Mouse (Mus musculus) midbrain, postnatal 0 days (tissue): ENCODE results near the gene AW209491. TPM values are rescaled to one million over a fixed set of nuclear protein-coding genes. Genes with fewer than 3 reads are reported as not detected.

Source experiments
- ATAC-seq: fragments of 200-750 bp; cut with Nextera tagmentation; 2 replicates; pipeline ENCODE4 v1.8.0; 2017; ENCODE audit warnings: moderate number of reproducible peaks, mild to moderate bottlenecking, moderate TSS enrichment, moderate library complexity; ENCODE audit not compliant: low FRiP score
- DNase-seq: peaks from one replicate; pipeline ENCODE4 v3.0.0-alpha.2; 2015; ENCODE audit warnings: low spot score
- H3K27ac ChIP-seq: fragments of 300-500 bp; sonication (generic); 2 replicates; pipeline ENCODE4 v1.5.1; 2014; ENCODE audit warnings: low read depth, mild to moderate bottlenecking, low read length, mixed read lengths
- H3K27me3 ChIP-seq: fragments of 300-500 bp; sonication (generic); 2 replicates; pipeline ENCODE4 v1.6.1; 2014; ENCODE audit warnings: low read length, control low read depth, mixed read lengths; ENCODE audit not compliant: insufficient read depth
- H3K36me3 ChIP-seq: fragments of 300-500 bp; sonication (generic); 2 replicates; pipeline ENCODE4 v1.6.1; 2014; ENCODE audit warnings: low read length, control low read depth, mixed read lengths; ENCODE audit not compliant: insufficient read depth
- H3K4me1 ChIP-seq: fragments of 300-500 bp; sonication (generic); 2 replicates; pipeline ENCODE4 v1.6.1; 2014; ENCODE audit warnings: mild to moderate bottlenecking, control low read depth, antibody characterized with exemption, low read length, mixed read lengths; ENCODE audit not compliant: insufficient read depth
- H3K4me2 ChIP-seq: fragments of 300-500 bp; sonication (generic); 2 replicates; pipeline ENCODE4 v1.6.1; 2014; ENCODE audit warnings: low read depth, mild to moderate bottlenecking, low read length, mixed read lengths; ENCODE audit not compliant: poor library complexity, severe bottlenecking
- H3K4me3 ChIP-seq: fragments of 300-500 bp; sonication (generic); 2 replicates; pipeline ENCODE4 v1.5.1; 2014; ENCODE audit warnings: low read depth, mild to moderate bottlenecking, low read length, moderate library complexity
- H3K9ac ChIP-seq: fragments of 300-500 bp; sonication (generic); replicated peaks from 2 replicates; pipeline ENCODE4 v1.6.1; 2014; ENCODE audit warnings: mild to moderate bottlenecking, low read length, moderate library complexity, mixed read lengths; ENCODE audit not compliant: poor library complexity, severe bottlenecking
- H3K9me3 ChIP-seq: fragments of 300-500 bp; sonication (generic); 2 replicates; pipeline ENCODE4 v1.6.1; 2016; ENCODE audit warnings: low read length, control low read depth
- CTCF ChIP-seq: IDR thresholded peaks from 2 replicates; pipeline ENCODE4 v1.5.1; 2016; ENCODE audit warnings: antibody characterized with exemption, mild to moderate bottlenecking
- WGBS: fragments of 180-500 bp; shearing (Covaris S2); extraction: QIAGEN DNeasy Blood & Tissue Kit; methylation state at CpG from one replicate; pipeline ENCODE4 v1.1.7; 2014; 5-methylcytosine and 5-hydroxymethylcytosine counted together
- polyA plus RNA-seq: library from polyadenylated mRNA; unstranded; fragments of >200 nt; fragmentation: Nextera tagmentation; extraction: Ambion mirVana; gene quantifications from 2 replicates; pipeline ENCODE4 v1.2.1, GENCODE M21; 2015
- total RNA-seq: library from RNA; depleted of rRNA; stranded (reverse); fragments of >200 nt; gene quantifications from 2 replicates; pipeline ENCODE4 v1.2.3, GENCODE M21; 2014; rRNA removed

Gene AW209491
- total RNA-seq: 9.2 and 14.6 TPM in 2 replicates
- 32.1 and 32.3 TPM in 2 replicates for polyA plus RNA-seq

- peak; percentile 95 for DNase-seq
- ATAC-seq: peak; percentile 95
- under 1% methylated on average over 29 of the region's 29 CpGs for WGBS
Measured at GRCm38 (mm10) chr13:14629726-14630641, at the start of gene AW209491. TSS of gene AW209491 (plus strand) at chr13:14630154.

GRCm38 (mm10) chr13:14580392-14580791, 49.6 kb upstream of the AW209491 start:
- ATAC-seq: no peak
- TF ChIP-seq CTCF: no peak
- H3K9me3 ChIP-seq: no peaks in the 10 kb centered on the region
- no peaks in the 10 kb centered on the region for H3K4me1 ChIP-seq
- no peaks in the 10 kb centered on the region for H3K36me3 ChIP-seq
- no peaks in the 10 kb centered on the region for H3K27me3 ChIP-seq
- H3K4me2 ChIP-seq: no peak overlapping the region
- 78% methylated on average over 3 of the region's 3 CpGs for WGBS
- DNase-seq: no peak
- H3K4me3 ChIP-seq: no peak overlapping the region
- no peak overlapping the region for H3K27ac ChIP-seq
- no peak overlapping the region for H3K9ac ChIP-seq

More at GRCm38 (mm10) chr13:14629726-14630641, at the start of gene AW209491:
- no peaks in the 10 kb centered on the region for H3K9me3 ChIP-seq
- peaks cover 15% of the 10 kb centered on the region for H3K36me3 ChIP-seq
- H3K27ac ChIP-seq: peak within 1 kb of the TSS; percentile 89
- H3K4me1 ChIP-seq: peaks cover 4% of the 10 kb centered on the region; the same call in 1 of the 2 replicates
- peak within 1 kb of the TSS; percentile 73 for H3K4me2 ChIP-seq
- no peaks in the 10 kb centered on the region for H3K27me3 ChIP-seq
- H3K4me3 ChIP-seq: peak within 1 kb of the TSS; percentile 56
- peak within 1 kb of the TSS; percentile 89 for H3K9ac ChIP-seq
- peak; percentile 52 for TF ChIP-seq CTCF

- no peak for TF ChIP-seq CTCF
Measured at GRCm38 (mm10) chr13:14602744-14603143, 27.2 kb upstream of the AW209491 start.

GRCm38 (mm10) chr13:14607616-14608015, 22.3 kb upstream of the AW209491 start:
- Histone ChIP-seq H3K4me1 (peaks cover 4% of the 10 kb centered on the region), H3K27me3 (no peaks in the 10 kb centered on the region), H3K36me3 (peaks cover 9% of the 10 kb centered on the region; the same call in 1 of the 2 replicates), H3K9ac (no peak overlapping the region), H3K4me3 (no peak overlapping the region), H3K9me3 (no peaks in the 10 kb centered on the region), H3K27ac (no peak overlapping the region), H3K4me2 (no peak overlapping the region)
- TF ChIP-seq CTCF: no peak
- DNase-seq (no peak), ATAC-seq (no peak)

More at GRCm38 (mm10) chr13:14602744-14603143, 27.2 kb upstream of the AW209491 start:
- DNase-seq (no peak), ATAC-seq (no peak)
- Histone ChIP-seq H3K4me3 (no peak overlapping the region), H3K9ac (no peak overlapping the region), H3K27me3 (no peaks in the 10 kb centered on the region), H3K4me2 (no peak overlapping the region), H3K27ac (no peak overlapping the region), H3K9me3 (no peaks in the 10 kb centered on the region), H3K36me3 (no peaks in the 10 kb centered on the region), H3K4me1 (no peaks in the 10 kb centered on the region)
- 97% methylated on average over 2 of the region's 2 CpGs for WGBS

- H3K4me3 ChIP-seq: peak overlapping the region; percentile 94
- H3K27ac ChIP-seq: peak overlapping the region; percentile 82
- H3K36me3 ChIP-seq: peaks cover 15% of the 10 kb centered on the region
- TF ChIP-seq CTCF: no peak
- H3K4me1 ChIP-seq: peaks cover 4% of the 10 kb centered on the region
- peak overlapping the region; percentile 71; the same call in 1 of the 2 replicates for H3K9ac ChIP-seq
- peak; percentile 76 for ATAC-seq
- 7% methylated on average over 10 of the region's 10 CpGs for WGBS
- DNase-seq: no peak
- no peaks in the 10 kb centered on the region for H3K27me3 ChIP-seq
- H3K4me2 ChIP-seq: peak overlapping the region; percentile 54
- no peaks in the 10 kb centered on the region for H3K9me3 ChIP-seq
Measured at GRCm38 (mm10) chr13:14612463-14612862, 17.5 kb upstream of the AW209491 start.
